Mouse (Mus musculus) megakaryocyte, embryonic 14.5 days (primary cell): ENCODE measurements around the gene Sec1.

ENCODE experiments used
- FLI1 ChIP-seq: IDR thresholded peaks from 2 replicates; pipeline ENCODE4 v1.6.1; 2012; ENCODE audit warnings: low read length, inconsistent platforms, mixed read lengths
- GATA1 ChIP-seq: IDR thresholded peaks from 3 replicates; pipeline ENCODE4 v1.6.1; 2012; ENCODE audit warnings: mixed read lengths, low read length, inconsistent platforms, borderline replicate concordance

- TF ChIP-seq GATA1 (no peak), FLI1 (no peak)
These were observed 15.6 kb upstream of the Sec1 start for GRCm38 (mm10) chr7:45709677-45710355.
